Mouse (Mus musculus): Measurements from ENCODE around the gene Smad9.

DNA sequence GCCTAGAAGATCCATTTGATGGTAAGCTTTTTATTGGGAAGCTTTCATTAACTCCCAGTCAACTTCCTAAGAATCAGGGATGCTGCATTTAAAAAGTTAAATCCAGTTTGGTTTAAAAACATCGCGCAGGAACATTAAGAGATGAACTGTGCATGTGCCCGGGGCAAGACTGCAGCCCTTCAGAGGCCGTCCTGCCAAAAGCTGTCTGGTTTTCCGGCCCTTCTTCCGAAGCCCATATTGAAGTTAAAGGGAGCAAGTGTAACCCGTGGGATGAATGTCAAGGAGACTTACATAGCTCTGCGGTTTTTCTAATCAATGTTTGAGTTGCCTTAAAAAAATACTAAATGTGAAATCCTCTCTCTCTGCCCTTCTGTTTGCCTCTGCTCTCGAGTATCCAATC is 3.8 kb downstream of the Smad9 start:
- TF ChIP-seq CTCF (IDR thresholded peaks at IDR 0.05; ENCODE audit: low read depth, low read length) (no peak), GATA1 (IDR thresholded peaks at IDR 0.05; ENCODE audit: borderline replicate concordance, low read length) (no peak)
